Mouse (Mus musculus) neural tube, embryonic 14.5 days (tissue): Measurements from ENCODE around the gene Tmub1. TPM values are rescaled to one million over a fixed set of nuclear protein-coding genes. Genes with fewer than 3 reads are reported as not detected.

Source experiments
- ATAC-seq: fragments of 200-750 bp; cut with Nextera tagmentation; 2 replicates; pipeline ENCODE4 v1.8.0; 2017; ENCODE audit warnings: low read depth, mild to moderate bottlenecking, moderate TSS enrichment, moderate library complexity
- H3K27ac ChIP-seq: fragments of 300-500 bp; sonication (generic); 2 replicates; pipeline ENCODE4 v1.5.1; 2014; ENCODE audit warnings: low read depth, mild to moderate bottlenecking, control low read depth, low read length, moderate library complexity, mixed read lengths
- H3K27me3 ChIP-seq: fragments of 300-500 bp; sonication (generic); 2 replicates; pipeline ENCODE4 v1.6.1; 2014; ENCODE audit warnings: low read length; ENCODE audit not compliant: control insufficient read depth, insufficient read depth
- H3K36me3 ChIP-seq: fragments of 300-500 bp; sonication (generic); 2 replicates; pipeline ENCODE4 v1.6.1; 2014; ENCODE audit warnings: low read length, mixed read lengths; ENCODE audit not compliant: control insufficient read depth, insufficient read depth
- H3K4me1 ChIP-seq: fragments of 300-500 bp; sonication (generic); 2 replicates; pipeline ENCODE4 v1.6.1; 2014; ENCODE audit warnings: low read length; ENCODE audit not compliant: control insufficient read depth, insufficient read depth
- H3K4me2 ChIP-seq: fragments of 300-500 bp; sonication (generic); 2 replicates; pipeline ENCODE4 v1.6.1; 2014; ENCODE audit warnings: mild to moderate bottlenecking, low read depth, low read length, control low read depth
- H3K4me3 ChIP-seq: fragments of 300-500 bp; sonication (generic); 2 replicates; pipeline ENCODE4 v1.5.1; 2014; ENCODE audit warnings: low read depth, low read length, control low read depth, mixed read lengths
- H3K9ac ChIP-seq: fragments of 300-500 bp; sonication (generic); replicated peaks from 2 replicates; pipeline ENCODE4 v1.6.1; 2014; ENCODE audit warnings: low read depth, mild to moderate bottlenecking, control low read depth, low read length, mixed read lengths
- H3K9me3 ChIP-seq: fragments of 300-500 bp; sonication (generic); 2 replicates; pipeline ENCODE4 v1.6.1; 2016; ENCODE audit warnings: low read length; ENCODE audit not compliant: control insufficient read depth
- WGBS: fragments of 180-500 bp; shearing (Covaris S2); extraction: QIAGEN DNeasy Blood & Tissue Kit; methylation state at CpG from one replicate; pipeline ENCODE4 v1.1.7; 2014; 5-methylcytosine and 5-hydroxymethylcytosine counted together
- polyA plus RNA-seq: library from polyadenylated mRNA; unstranded; fragments of >200 nt; fragmentation: Nextera tagmentation; extraction: Ambion mirVana; gene quantifications from 2 replicates; pipeline ENCODE4 v1.2.1, GENCODE M21; 2014

The Tmub1 gene
- polyA plus RNA-seq, 1 experiment from 2014 or later = 68.0 TPM

DNA sequence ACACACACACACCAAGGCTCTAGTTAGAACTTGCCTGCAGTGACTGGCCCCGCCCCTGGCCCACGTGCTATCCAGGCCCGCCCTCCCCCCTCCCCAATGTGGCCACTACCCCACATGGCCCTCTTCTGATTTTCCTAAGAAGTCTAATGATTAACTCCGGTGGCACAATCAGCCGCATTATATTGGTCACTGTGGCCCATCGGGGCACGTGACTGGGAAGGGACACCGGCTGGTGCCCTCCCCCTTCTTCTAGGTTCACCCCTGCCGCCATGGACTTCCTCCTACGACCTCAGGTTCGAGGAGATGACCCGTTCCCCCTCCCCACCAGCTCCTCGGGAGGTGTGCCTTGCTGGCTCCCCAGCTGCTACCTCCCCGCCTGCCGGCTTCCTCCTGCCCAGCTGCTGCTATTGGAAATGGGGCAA is 19.7 kb downstream of the Tmub1 start:
- no peak overlapping the region for H3K9ac ChIP-seq
- H3K4me2 ChIP-seq = no peak overlapping the region
- H3K4me1 ChIP-seq = peaks cover 20% of the 10 kb centered on the region; the same call in 1 of the 2 replicates
- no peak for ATAC-seq
- no peak overlapping the region for H3K4me3 ChIP-seq
- no peaks in the 10 kb centered on the region for H3K27me3 ChIP-seq
- H3K36me3 ChIP-seq = peaks cover 18% of the 10 kb centered on the region; the same call in 1 of the 2 replicates
- whole genome bisulfite sequencing = 8% methylated on average over 15 of the region's 15 CpGs
- no peaks in the 10 kb centered on the region for H3K9me3 ChIP-seq
- H3K27ac ChIP-seq = no peak overlapping the region

DNA sequence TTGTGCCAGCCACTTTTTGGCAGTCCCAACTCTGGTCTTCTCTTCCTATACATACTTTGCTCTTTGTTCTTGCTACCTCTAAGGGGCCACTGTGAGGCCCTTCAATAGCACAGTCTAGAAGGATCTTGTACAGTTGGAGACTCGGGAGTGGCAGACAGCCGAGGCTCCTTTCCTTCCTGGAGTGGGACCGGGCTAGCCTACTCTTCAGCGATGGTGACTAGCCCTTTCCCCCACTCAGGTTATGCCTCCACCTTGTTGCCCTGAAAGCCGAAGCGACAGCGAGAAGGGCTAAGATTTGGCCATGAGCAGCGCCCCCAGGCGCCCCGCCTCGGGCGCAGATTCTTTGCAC is 20.4 kb downstream of the Tmub1 start:
- Histone ChIP-seq H3K4me1 (peaks cover 26% of the 10 kb centered on the region; the same call in 1 of the 2 replicates), H3K4me2 (no peak overlapping the region), H3K27me3 (no peaks in the 10 kb centered on the region), H3K36me3 (peaks cover 15% of the 10 kb centered on the region; the same call in 1 of the 2 replicates), H3K4me3 (no peak overlapping the region), H3K27ac (no peak overlapping the region), H3K9me3 (no peaks in the 10 kb centered on the region), H3K9ac (no peak overlapping the region)
- ATAC-seq = no peak
- WGBS = 17% methylated on average over 12 of the region's 12 CpGs

DNA sequence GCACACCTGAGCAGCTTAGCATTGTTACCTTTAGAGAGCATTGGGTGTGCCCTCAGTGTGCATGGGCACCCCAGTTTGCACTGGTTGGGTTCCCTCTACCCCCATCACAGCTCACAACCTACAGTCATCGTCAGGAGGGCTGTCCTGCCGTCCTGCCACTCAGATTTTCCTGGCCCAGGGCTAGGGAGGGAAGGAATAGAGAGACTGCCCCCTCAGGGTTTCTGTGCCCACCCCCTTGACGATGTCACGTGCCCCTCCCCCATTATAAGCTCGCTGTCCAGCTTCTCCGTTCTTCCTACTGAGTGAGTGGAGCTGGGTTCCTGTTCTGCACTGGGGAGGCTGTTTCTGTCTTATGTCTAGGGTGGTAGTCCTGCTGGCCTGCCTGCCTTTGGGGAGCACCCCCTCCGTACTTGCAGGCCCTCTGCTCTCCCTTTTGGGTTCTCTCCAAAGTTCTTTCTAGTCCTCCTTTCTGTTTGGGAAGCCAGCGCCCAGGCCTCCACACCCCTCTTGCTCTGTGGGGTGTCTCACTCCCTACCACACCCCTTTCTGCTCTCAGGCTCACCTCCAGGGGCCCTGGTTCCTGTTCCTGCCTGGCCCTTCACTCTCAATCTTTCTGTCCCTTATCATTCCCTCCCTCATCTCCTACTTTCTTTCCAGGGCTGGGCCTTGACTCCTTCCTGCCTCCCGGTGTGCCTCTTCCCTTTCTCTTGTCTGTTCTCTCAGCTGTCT is 20.9 kb downstream of the Tmub1 start:
- no peaks in the 10 kb centered on the region for H3K9me3 ChIP-seq
- H3K27ac ChIP-seq = no peak overlapping the region
- ATAC-seq = no peak
- no peak overlapping the region for H3K4me3 ChIP-seq
- H3K4me1 ChIP-seq = peaks cover 26% of the 10 kb centered on the region; the same call in 1 of the 2 replicates
- H3K27me3 ChIP-seq = no peaks in the 10 kb centered on the region
- H3K9ac ChIP-seq = no peak overlapping the region
- H3K36me3 ChIP-seq = peaks cover 12% of the 10 kb centered on the region; the same call in 1 of the 2 replicates
- peak overlapping the region; percentile 83; the same call in 1 of the 2 replicates for H3K4me2 ChIP-seq
- 8% methylated on average over 9 of the region's 9 CpGs for WGBS

DNA sequence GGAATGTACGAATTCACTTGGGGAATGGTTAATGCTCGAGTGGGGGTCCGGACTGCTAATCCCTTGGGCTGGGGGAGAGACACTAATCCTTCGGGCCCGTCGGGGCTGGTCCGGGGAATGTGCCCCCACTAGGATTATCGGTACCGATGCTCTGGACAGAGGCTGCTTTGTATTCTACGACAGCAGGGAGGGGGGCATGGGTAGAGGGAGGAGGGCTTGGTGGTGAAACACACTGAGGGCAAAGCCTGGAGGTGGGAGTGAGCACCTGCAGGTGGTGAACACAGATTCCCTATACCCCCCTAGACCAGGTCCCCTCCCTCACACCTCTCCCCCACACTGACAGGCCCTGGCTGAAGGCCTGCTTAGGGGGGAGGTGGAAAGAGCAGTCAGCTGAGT is 21.6 kb downstream of the Tmub1 start:
- no peaks in the 10 kb centered on the region for H3K27me3 ChIP-seq
- H3K27ac ChIP-seq = no peak overlapping the region
- H3K4me2 ChIP-seq = peak overlapping the region; percentile 83
- 1% methylated on average over 10 of the region's 10 CpGs for WGBS
- peak overlapping the region; percentile 39; the same call in 1 of the 2 replicates for H3K9ac ChIP-seq
- H3K36me3 ChIP-seq = peaks cover 7% of the 10 kb centered on the region; the same call in 1 of the 2 replicates
- peak overlapping the region; percentile 52; the same call in 1 of the 2 replicates for H3K4me3 ChIP-seq
- no peak for ATAC-seq
- H3K4me1 ChIP-seq = peaks cover 26% of the 10 kb centered on the region; the same call in 1 of the 2 replicates
- H3K9me3 ChIP-seq = no peaks in the 10 kb centered on the region

DNA sequence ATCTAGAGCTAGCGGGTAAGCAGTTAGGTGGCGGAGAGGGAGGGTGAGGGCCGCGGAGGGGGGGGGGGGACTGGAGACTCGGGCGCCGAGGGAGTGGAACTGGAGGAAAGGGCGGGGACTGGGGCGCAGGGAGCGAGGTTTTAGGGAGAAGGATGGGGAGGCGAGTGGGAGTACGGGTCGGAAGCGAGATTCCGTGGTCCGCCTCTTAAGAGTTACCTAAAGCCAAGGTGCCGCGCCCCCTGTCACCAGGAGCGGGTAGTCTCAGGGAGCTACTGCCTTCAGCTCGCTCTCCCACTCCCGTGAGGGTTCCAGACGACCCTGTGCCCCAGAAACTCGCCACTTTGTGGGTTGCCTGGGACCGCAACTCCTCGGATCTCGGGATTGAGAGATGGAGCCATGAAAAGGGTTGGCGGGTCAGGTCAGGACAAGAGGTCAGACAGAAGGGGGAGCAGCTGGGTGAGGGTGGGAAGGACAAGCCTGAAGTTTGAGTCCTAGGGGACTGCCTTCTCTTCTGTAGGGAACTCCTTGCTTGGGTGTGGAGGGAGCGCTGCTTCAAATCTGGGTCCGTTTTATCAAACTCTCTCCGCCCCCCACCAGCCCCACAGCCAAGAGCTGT is 22.1 kb downstream of the Tmub1 start:
- H3K36me3 ChIP-seq = peaks cover 2% of the 10 kb centered on the region; the same call in 1 of the 2 replicates
- H3K27ac ChIP-seq = no peak overlapping the region
- peak overlapping the region; percentile 39 for H3K9ac ChIP-seq
- ATAC-seq = no peak
- no peaks in the 10 kb centered on the region for H3K27me3 ChIP-seq
- under 1% methylated on average over 26 of the region's 30 CpGs for WGBS
- H3K9me3 ChIP-seq = no peaks in the 10 kb centered on the region
- peaks cover 26% of the 10 kb centered on the region; the same call in 1 of the 2 replicates for H3K4me1 ChIP-seq
- peak overlapping the region; percentile 52 for H3K4me3 ChIP-seq
- peak overlapping the region; percentile 83 for H3K4me2 ChIP-seq

- Histone ChIP-seq H3K4me3 (peak overlapping the region; percentile 52), H3K36me3 (no peaks in the 10 kb centered on the region; the same call in 1 of the 2 replicates), H3K9me3 (no peaks in the 10 kb centered on the region), H3K9ac (peak overlapping the region; percentile 39), H3K27ac (peak overlapping the region; percentile 64), H3K4me1 (peaks cover 26% of the 10 kb centered on the region; the same call in 1 of the 2 replicates), H3K4me2 (peak overlapping the region; percentile 83), H3K27me3 (no peaks in the 10 kb centered on the region)
- under 1% methylated on average over 46 of the region's 60 CpGs for WGBS
- ATAC-seq = no peak
These were observed 22.7 kb downstream of the Tmub1 start for GRCm38 (mm10) chr5:24424861-24425411.

DNA sequence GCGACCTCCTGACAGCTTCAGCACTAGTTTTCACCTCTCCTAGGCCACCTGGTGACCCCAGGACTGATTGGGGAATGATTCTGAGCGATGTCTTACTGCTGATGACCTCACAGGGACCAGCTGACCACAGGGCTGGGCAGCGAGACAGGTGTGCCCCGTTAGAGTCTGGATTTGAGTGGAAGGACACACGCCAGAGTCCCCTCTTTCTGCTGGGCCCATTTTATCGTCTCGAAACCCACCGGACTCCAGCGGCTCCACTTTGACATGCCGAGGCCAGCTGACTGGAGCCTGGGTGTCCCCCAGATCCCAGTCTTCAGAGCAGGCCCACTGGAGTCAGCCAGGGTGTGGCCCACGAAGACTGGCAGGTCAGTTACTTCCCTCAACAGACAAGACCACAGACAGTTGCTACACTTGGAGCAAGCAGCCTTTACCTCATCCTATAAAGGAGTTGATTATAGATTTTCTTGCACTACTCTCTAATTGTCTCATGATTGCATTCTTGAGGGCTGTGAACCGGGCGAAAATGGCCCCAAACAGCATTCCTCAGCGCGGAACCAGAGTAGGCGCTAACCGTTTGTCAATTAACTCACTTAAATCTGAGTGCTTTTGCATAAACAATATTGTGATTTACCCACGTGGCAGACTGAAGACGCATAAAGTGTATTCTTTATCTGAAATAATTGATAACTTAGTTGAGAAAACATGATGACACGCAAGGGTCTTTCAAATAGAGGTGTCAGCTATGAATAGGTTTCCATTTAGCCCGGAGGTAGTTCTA is 23.5 kb downstream of the Tmub1 start:
- 13% methylated on average over 21 of the region's 21 CpGs for WGBS
- H3K9me3 ChIP-seq = no peaks in the 10 kb centered on the region
- H3K4me2 ChIP-seq = peak overlapping the region; percentile 83
- H3K4me1 ChIP-seq = peaks cover 26% of the 10 kb centered on the region; the same call in 1 of the 2 replicates
- ATAC-seq = no peak; the same call in 1 of the 2 replicates
- H3K27ac ChIP-seq = peak overlapping the region; percentile 86
- H3K27me3 ChIP-seq = no peaks in the 10 kb centered on the region
- peak overlapping the region; percentile 56 for H3K9ac ChIP-seq
- peaks cover under 1% of the 10 kb centered on the region; the same call in 1 of the 2 replicates for H3K36me3 ChIP-seq
- peak overlapping the region; percentile 52 for H3K4me3 ChIP-seq

DNA sequence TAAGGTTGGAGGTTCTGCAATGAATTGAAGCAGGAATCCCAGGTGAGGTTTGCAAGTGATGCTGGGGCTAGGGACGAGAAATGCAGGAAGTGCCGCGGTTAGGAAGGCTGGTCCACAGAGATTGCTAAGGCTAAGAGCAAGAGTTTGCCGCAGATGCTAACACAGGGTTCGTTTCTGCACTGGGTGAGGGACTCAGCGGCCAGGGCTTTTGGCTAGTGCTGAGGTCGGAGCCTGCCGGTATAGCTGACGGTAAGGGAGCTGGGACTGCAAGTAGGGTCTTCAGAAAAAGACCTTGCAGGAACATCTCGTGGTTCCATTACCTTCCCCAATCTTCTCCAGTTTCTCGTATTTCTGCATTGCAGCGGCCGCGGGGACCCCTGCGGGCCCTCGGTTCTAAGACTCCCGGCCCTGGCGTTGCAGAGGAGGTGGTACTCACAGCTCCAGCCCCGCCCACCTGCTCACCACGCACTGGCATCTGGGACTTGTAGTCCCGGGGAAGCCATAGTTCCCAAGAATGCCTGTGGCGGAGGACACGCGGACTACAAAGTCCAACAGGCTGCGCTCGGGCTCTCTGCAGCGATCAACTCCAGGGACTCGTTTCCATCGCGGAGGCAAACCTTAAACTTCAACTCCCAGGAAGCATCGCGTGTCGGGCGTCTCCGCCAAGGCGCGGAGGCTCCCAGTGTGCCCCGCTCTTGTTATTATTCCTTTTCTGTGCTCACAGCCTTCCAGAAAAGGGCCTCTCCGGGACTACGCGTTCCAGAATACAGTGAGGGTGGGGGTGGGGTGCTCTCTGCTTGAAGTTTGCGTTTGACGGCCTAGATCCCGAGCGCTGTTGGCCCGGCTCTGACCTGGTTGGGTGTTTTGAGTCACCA is 24.3 kb downstream of the Tmub1 start, which contains the start of the genes Cdk5 and Slc4a2:
Gene Cdk5, minus strand, starts transcription at position 402 of the 875 bp plus-strand sequence.
Gene Slc4a2, plus strand, starts transcription at position 709 of the 875 bp plus-strand sequence.
- WGBS = under 1% methylated on average over 46 of the region's 46 CpGs
- Histone ChIP-seq H3K4me1 (peaks cover 26% of the 10 kb centered on the region; the same call in 1 of the 2 replicates), H3K4me3 (peak within 1 kb of the TSS; percentile 52), H3K36me3 (peaks cover 7% of the 10 kb centered on the region; the same call in 1 of the 2 replicates), H3K27me3 (no peaks in the 10 kb centered on the region), H3K9me3 (no peaks in the 10 kb centered on the region), H3K9ac (peak within 1 kb of the TSS; percentile 80), H3K4me2 (peak within 1 kb of the TSS; percentile 83), H3K27ac (peak within 1 kb of the TSS; percentile 86)
- ATAC-seq = peak; percentile 97
